Mouse (Mus musculus): ENCODE data around the gene Ttll5.

Gene Ttll5

GRCm38 (mm10) chr12:86051477-86051876 lies 227.0 kb downstream of the Ttll5 start:
- DNase-seq (ENCODE audit: low spot score in 2 of 2), result no peak

GRCm38 (mm10) chr12:86055306-86055705 lies 230.8 kb downstream of the Ttll5 start:
- no peak for DNase-seq (ENCODE audit: low spot score in 2 of 2)

GRCm38 (mm10) chr12:86056976-86057375 lies 232.5 kb downstream of the Ttll5 start:
- no peak for DNase-seq (ENCODE audit: low spot score in 2 of 2)

GRCm38 (mm10) chr12:86057516-86057915 lies 233.1 kb downstream of the Ttll5 start:
- DNase-seq (ENCODE audit: low spot score in 2 of 2), result no peak

- no peak for DNase-seq (ENCODE audit: low spot score in 2 of 2)
Measured at GRCm38 (mm10) chr12:86059341-86059740, 234.9 kb downstream of the Ttll5 start.

- no peak for DNase-seq (ENCODE audit: low spot score in 2 of 2)
Measured at GRCm38 (mm10) chr12:86064796-86065195, 240.3 kb downstream of the Ttll5 start.

- DNase-seq (ENCODE audit: low spot score in 2 of 2), result no peak
Measured at GRCm38 (mm10) chr12:86071432-86071831, 247.0 kb downstream of the Ttll5 start.

- peak; percentile 27 to 54 for DNase-seq (ENCODE audit: low spot score in 2 of 2)
Measured at GRCm38 (mm10) chr12:86074681-86075080, 250.2 kb downstream of the Ttll5 start.

GRCm38 (mm10) chr12:86075358-86075757 lies 250.9 kb downstream of the Ttll5 start:
- DNase-seq (ENCODE audit: low spot score in 2 of 2), result no peak

- DNase-seq (ENCODE audit: low spot score in 2 of 2), result peak; percentile 57 to 61
Measured at GRCm38 (mm10) chr12:86076321-86076901, 252.0 kb downstream of the Ttll5 start.

GRCm38 (mm10) chr12:86077322-86077721 lies 252.9 kb downstream of the Ttll5 start:
- DNase-seq (ENCODE audit: low spot score in 2 of 2), result no peak

GRCm38 (mm10) chr12:86077736-86078135 lies 253.3 kb downstream of the Ttll5 start:
- peak in 1 of 2 experiments; percentile 32 for DNase-seq (ENCODE audit: low spot score in 2 of 2)

- DNase-seq (ENCODE audit: low spot score in 2 of 2), result no peak
Measured at GRCm38 (mm10) chr12:86078176-86078552, 253.7 kb downstream of the Ttll5 start.

- DNase-seq (ENCODE audit: low spot score in 2 of 2), result peak in 1 of 2 experiments; percentile 65
Measured at GRCm38 (mm10) chr12:86078553-86079201, 254.2 kb downstream of the Ttll5 start, which contains the start of gene Tgfb3. Gene Tgfb3, minus strand, starts transcription at chr12:86079041.

- peak; percentile 92 to 93 for DNase-seq (ENCODE audit: low spot score in 2 of 2)
Measured at GRCm38 (mm10) chr12:86079202-86079667, 254.8 kb downstream of the Ttll5 start.

GRCm38 (mm10) chr12:86082481-86083012 lies 258.1 kb downstream of the Ttll5 start, which contains the start of gene Ift43:
Gene Ift43, plus strand, starts transcription at chr12:86082541.
- DNase-seq (ENCODE audit: low spot score in 2 of 2), result peak; percentile 82 to 87

- peak; percentile 62 to 77 for DNase-seq (ENCODE audit: low spot score in 2 of 2)
Measured at GRCm38 (mm10) chr12:86085873-86086272, 261.4 kb downstream of the Ttll5 start.

- DNase-seq (ENCODE audit: low spot score in 2 of 2), result peak; percentile 9 to 72
Measured at GRCm38 (mm10) chr12:86086550-86086949, 262.1 kb downstream of the Ttll5 start.

- no peak for DNase-seq (ENCODE audit: low spot score in 2 of 2)
Measured at GRCm38 (mm10) chr12:86088042-86088441, 263.6 kb downstream of the Ttll5 start.

GRCm38 (mm10) chr12:86090764-86091163 lies 266.3 kb downstream of the Ttll5 start:
- no peak for DNase-seq (ENCODE audit: low spot score in 2 of 2)

- DNase-seq (ENCODE audit: low spot score in 2 of 2), result no peak
Measured at GRCm38 (mm10) chr12:86091601-86092132, 267.2 kb downstream of the Ttll5 start.

- DNase-seq (ENCODE audit: low spot score in 2 of 2), result no peak
Measured at GRCm38 (mm10) chr12:86094075-86094474, 269.6 kb downstream of the Ttll5 start.

- no peak for DNase-seq (ENCODE audit: low spot score in 2 of 2)
Measured at GRCm38 (mm10) chr12:86095806-86096205, 271.3 kb downstream of the Ttll5 start.

Measured in frontal cortex, postnatal 36 days (tissue).